Mouse (Mus musculus) small intestine, adult 2 months (tissue): Measurements from ENCODE around the gene Susd4. TPM values are rescaled to one million over a fixed set of nuclear protein-coding genes. Genes with fewer than 3 reads are reported as not detected.

ENCODE experiments used
- H3K27ac ChIP-seq: fragments of 200-500 bp; 2 replicates; pipeline ENCODE4 v1.5.1; 2012; ENCODE audit warnings: low read depth, low read length, control low read depth, inconsistent platforms; ENCODE audit not compliant: insufficient read depth
- H3K27me3 ChIP-seq: fragments of 200-500 bp; 2 replicates; pipeline ENCODE4 v1.6.1; 2012; ENCODE audit warnings: mild to moderate bottlenecking, moderate library complexity, low read length, inconsistent platforms; ENCODE audit not compliant: control insufficient read depth, insufficient read depth
- H3K36me3 ChIP-seq: fragments of 200-500 bp; 2 replicates; pipeline ENCODE4 v1.6.1; 2012; ENCODE audit warnings: mild to moderate bottlenecking, low read length, control low read depth, inconsistent platforms; ENCODE audit not compliant: control insufficient read depth, insufficient read depth
- H3K4me1 ChIP-seq: fragments of 200-500 bp; 2 replicates; pipeline ENCODE4 v1.6.1; 2012; ENCODE audit warnings: low read length, inconsistent platforms, mixed read lengths; ENCODE audit not compliant: control insufficient read depth, insufficient read depth, insufficient read length
- H3K4me3 ChIP-seq: fragments of 200-500 bp; 2 replicates; pipeline ENCODE4 v1.5.1; 2012; ENCODE audit warnings: low read depth, mild to moderate bottlenecking, control low read depth, inconsistent platforms, low read length, moderate library complexity
- CTCF ChIP-seq: fragments of 200-500 bp; IDR thresholded peaks from 2 replicates; pipeline ENCODE4 v1.5.1; 2012; ENCODE audit warnings: low read depth, mild to moderate bottlenecking, control low read depth, inconsistent platforms, low read length, moderate library complexity, mixed read lengths; ENCODE audit not compliant: insufficient replicate concordance, insufficient read length; ENCODE audit errors: extremely low read depth
- POLR2A ChIP-seq: fragments of 200-500 bp; IDR thresholded peaks from 2 replicates; pipeline ENCODE4 v1.6.1; 2012; ENCODE audit warnings: low read depth, mild to moderate bottlenecking, control low read depth, inconsistent platforms, low read length, moderate library complexity
- WGBS: fragments of 180-500 bp; shearing (Covaris S2); methylation state at CpG from one replicate; pipeline ENCODE4 v1.1.7; 2018; 5-methylcytosine and 5-hydroxymethylcytosine counted together
- polyA plus RNA-seq: library from polyadenylated mRNA; depleted of rRNA; stranded (reverse); fragments of >200 nt; gene quantifications from 2 replicates; pipeline ENCODE4 v1.2.3, GENCODE M21; 2012

Susd4 gene
- polyA plus RNA-seq, 1 experiment: 0.55 TPM

DNA sequence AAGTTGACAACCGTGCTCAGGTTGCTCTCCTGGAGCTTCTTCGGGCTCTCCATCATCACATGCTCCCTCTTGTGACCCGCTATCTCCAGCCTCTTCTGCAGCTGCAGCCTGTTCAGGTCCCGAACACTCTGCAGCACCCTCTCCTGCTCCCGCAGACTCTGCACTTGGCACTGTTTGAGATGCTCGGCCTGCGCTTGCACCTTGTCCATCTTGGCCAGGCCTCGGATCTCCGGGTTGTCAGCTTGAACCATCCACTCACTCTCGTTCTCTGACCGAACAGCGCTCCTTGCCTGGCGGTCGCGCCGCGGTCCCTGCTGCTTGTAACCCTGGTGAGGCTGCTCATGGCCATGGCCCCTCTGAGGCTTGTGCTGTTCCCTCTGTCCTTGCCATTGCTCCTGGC is 15.8 kb upstream of the Susd4 start:
- Histone ChIP-seq H3K27ac (no peak overlapping the region), H3K4me1 (no peaks in the 10 kb centered on the region), H3K27me3 (no peaks in the 10 kb centered on the region), H3K36me3 (no peaks in the 10 kb centered on the region), H3K4me3 (no peak overlapping the region)
- TF ChIP-seq CTCF (no peak), POLR2A (no peak)
- 87% methylated on average over 17 of the region's 17 CpGs for WGBS

DNA sequence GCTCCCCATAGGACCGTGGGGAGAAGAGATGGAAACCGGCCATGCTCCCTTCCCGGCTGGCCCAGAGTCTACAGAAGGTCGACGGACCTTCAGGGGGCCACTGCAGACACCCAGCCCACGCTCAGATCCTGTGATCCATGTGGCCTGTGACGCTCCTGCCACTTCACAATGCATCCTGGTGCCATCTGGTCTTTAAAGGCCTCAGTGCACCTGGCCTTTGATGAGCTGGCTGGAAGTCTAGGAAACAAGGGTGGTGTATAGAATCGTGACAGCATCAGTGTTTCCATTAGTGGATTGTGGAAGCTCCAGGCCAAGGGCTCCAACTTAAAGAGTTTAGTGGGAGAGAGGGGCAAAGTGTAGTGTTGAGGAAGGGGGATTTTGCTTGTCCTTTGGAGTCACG is 14.6 kb upstream of the Susd4 start, which contains the start of gene Ccdc185:
Gene Ccdc185, minus strand, starts transcription at position 101 of the 400 bp plus-strand sequence.
- H3K4me1 ChIP-seq: no peaks in the 10 kb centered on the region

DNA sequence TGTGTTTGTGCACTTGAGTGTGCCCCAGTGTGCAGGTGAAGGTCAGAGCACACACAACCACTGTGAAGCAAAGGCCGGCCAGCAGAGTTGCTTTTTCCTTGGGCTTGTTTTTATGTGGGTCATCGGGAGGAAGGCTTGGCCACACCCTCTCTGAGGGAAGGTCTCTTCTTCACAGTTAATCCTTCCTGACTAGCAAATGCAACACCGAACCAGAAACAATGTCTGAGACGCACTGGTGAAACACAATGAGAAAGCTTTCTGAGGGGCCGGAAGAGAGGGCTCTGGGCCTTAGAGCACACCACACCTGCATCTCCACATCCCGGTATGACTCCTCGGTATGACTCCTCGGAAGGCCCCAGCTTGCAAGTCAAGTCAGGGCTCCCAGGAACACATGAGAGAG is 12.4 kb upstream of the Susd4 start:
- no peak overlapping the region for H3K27ac ChIP-seq
- 81% methylated on average over 8 of the region's 8 CpGs for WGBS
- TF ChIP-seq POLR2A (no peak), CTCF (no peak)
- H3K4me3 ChIP-seq: no peak overlapping the region
- H3K27me3 ChIP-seq: no peaks in the 10 kb centered on the region
- H3K36me3 ChIP-seq: no peaks in the 10 kb centered on the region
- H3K4me1 ChIP-seq: no peaks in the 10 kb centered on the region

More for the DNA sequence above, 14.6 kb upstream of the Susd4 start, which contains the start of gene Ccdc185:
- H3K4me3 ChIP-seq: no peak within 1 kb of the TSS
- no peaks in the 10 kb centered on the region for H3K36me3 ChIP-seq
- TF ChIP-seq POLR2A (no peak), CTCF (no peak)
- WGBS: 90% methylated on average over 9 of the region's 9 CpGs
- no peak within 1 kb of the TSS for H3K27ac ChIP-seq
- H3K27me3 ChIP-seq: no peaks in the 10 kb centered on the region

DNA sequence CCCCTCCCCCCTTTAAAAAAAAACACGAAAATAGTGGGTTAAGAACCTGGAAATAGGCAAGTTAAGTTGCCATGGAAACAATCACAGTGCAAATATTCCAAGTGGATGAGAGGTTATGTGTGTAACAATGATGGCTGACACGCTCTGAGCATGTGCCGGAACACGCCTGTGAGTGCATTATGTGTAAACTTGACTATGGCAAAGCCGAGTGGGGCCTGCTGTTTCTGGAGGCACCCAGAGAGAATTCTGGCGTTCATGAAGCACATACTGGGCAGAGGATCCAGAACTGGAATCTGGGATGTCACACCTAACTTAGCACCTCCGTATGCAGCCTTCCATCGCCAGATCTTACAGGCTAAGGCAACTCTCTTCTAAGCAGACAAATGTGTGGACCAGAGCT is 10.0 kb upstream of the Susd4 start:
- Histone ChIP-seq H3K4me1 (no peaks in the 10 kb centered on the region), H3K4me3 (no peak overlapping the region), H3K27ac (no peak overlapping the region), H3K36me3 (no peaks in the 10 kb centered on the region), H3K27me3 (no peaks in the 10 kb centered on the region)
- WGBS: 69% methylated on average over 8 of the region's 8 CpGs
- no peak for TF ChIP-seq CTCF
- TF ChIP-seq POLR2A: no peak

DNA sequence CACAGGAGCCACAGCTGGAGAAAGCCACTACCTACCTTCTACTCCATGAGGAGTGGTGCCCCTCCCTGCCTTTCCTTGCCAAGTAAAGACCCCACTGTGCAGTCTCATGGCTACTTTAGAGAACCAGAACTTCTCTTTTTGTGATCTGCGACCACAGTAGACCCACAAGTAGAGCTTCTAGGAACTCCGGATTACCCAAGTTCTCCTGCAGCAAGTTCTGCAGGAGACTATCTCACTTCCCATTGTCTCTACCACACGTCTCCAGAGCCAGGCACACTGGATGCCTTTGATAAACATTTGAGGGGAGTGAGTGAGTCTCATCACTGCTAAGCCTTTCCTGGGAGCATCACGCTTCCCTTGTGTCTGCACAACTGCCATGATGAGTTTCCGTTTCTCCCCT is 8.8 kb upstream of the Susd4 start:
- 80% methylated on average over 5 of the region's 5 CpGs for WGBS
- Histone ChIP-seq H3K27me3 (no peaks in the 10 kb centered on the region), H3K36me3 (no peaks in the 10 kb centered on the region), H3K27ac (no peak overlapping the region), H3K4me3 (no peak overlapping the region), H3K4me1 (no peaks in the 10 kb centered on the region)
- no peak for TF ChIP-seq POLR2A
- TF ChIP-seq CTCF: no peak

DNA sequence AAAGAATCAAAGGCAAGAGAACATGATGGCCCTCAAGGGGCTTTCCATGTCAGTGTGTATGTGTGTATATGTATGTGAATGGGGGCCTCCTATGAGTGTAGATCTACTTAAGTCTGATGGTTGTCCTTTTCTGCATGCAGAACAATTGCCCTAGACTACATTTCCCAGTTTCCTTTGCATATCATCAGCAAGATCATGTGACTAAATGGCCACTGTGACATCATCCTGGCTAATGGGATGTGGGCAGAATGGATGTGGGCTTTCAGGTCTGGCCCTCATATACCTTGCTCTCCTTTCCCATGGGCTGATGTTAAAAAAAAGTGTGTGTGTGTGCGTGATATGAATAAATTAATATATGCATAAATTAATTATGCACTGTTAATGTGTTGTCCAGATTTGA is 4.9 kb upstream of the Susd4 start:
- H3K27me3 ChIP-seq: peaks cover 2% of the 10 kb centered on the region
- no peak overlapping the region for H3K4me3 ChIP-seq
- TF ChIP-seq CTCF (no peak), POLR2A (no peak)
- H3K36me3 ChIP-seq: no peaks in the 10 kb centered on the region
- no peak overlapping the region for H3K27ac ChIP-seq
- whole genome bisulfite sequencing: 91% methylated on average over 1 of the region's 1 CpGs
- peaks cover 4% of the 10 kb centered on the region; the same call in 1 of the 2 replicates for H3K4me1 ChIP-seq

DNA sequence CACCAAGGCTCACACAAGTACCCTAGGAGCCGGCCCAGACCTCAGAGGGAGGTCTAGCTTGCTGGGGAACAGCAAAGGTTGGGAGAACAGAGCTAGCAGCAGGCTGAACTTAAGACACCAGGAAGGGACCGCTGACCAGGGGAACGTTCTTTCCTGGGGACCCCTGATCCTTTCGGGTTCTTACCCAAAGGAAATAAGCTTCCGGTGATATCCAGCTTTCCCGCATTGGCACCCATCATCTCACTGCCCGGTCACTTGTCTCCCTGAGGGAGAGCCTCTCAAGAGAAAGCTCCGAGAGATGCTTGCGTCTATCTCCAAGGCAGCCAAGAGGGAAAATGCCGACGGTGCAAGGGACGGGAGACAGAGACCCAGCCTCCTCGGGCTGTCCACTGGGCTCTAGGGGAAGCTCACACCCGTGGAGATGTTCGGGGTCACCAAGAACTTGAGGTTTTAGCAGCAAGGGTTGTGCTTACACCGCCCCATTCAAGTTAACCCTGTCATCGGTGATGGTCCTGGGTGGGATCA is 407 bp upstream of the Susd4 start:
- TF ChIP-seq CTCF (no peak), POLR2A (no peak)
- Histone ChIP-seq H3K4me1 (peaks cover 4% of the 10 kb centered on the region; the same call in 1 of the 2 replicates), H3K4me3 (peak overlapping the region; percentile 61), H3K27ac (no peak overlapping the region), H3K36me3 (no peaks in the 10 kb centered on the region), H3K27me3 (peaks cover 13% of the 10 kb centered on the region)
- 18% methylated on average over 17 of the region's 17 CpGs for WGBS
